Mouse (Mus musculus): ENCODE measurements around the gene Eif3i. TPM values are rescaled to one million over a fixed set of nuclear protein-coding genes. Genes with fewer than 3 reads are reported as not detected.

Gene Eif3i
- total and polyA plus RNA-seq, 3 experiments, result 446 to 753 (median 667) TPM

- TF ChIP-seq IRF4 (IDR thresholded peaks at IDR 0.05; ENCODE audit: low read depth, low read length), result peak; percentile 83
- TF ChIP-seq MEF2A (IDR thresholded peaks at IDR 0.05; ENCODE audit: borderline replicate concordance, low read depth, low read length), result peak; percentile 99
- peak; percentile 51; the same call in 1 of the 2 replicates for TF ChIP-seq HCFC1 (IDR thresholded peaks at IDR 0.05; ENCODE audit: low read depth, low read length)
- peak; percentile 94 for TF ChIP-seq ETS1 (conservative IDR thresholded peaks at IDR 0.05; ENCODE audit: low read depth, low read length)
- TF ChIP-seq PAX5 (IDR thresholded peaks at IDR 0.05; ENCODE audit: low read length), result no peak
- no peak for TF ChIP-seq MAFK (IDR thresholded peaks at IDR 0.05; ENCODE audit: insufficient replicate concordance, low read length)
- 0 out of 2 replicates have a peak, but pooled peaks have one; percentile 70 for TF ChIP-seq MYC (IDR thresholded peaks at IDR 0.05; ENCODE audit: low read depth, low read length)
- TF ChIP-seq BHLHE40 (IDR thresholded peaks at IDR 0.05; ENCODE audit: low read depth, low read length), result peak; percentile 79
- no peak for TF ChIP-seq NELFE (IDR thresholded peaks at IDR 0.05; ENCODE audit: low read depth, low read length)
- TF ChIP-seq ZNF384 (IDR thresholded peaks at IDR 0.05; ENCODE audit: low read depth, low read length), result peak; percentile 94
- peak; percentile 38; the same call in 1 of the 2 replicates for TF ChIP-seq POLR2A (IDR thresholded peaks at IDR 0.05; ENCODE audit: low read depth, low read length)
Measured at GRCm38 (mm10) chr4:129575171-129575844, 25.1 kb downstream of the Eif3i start (continued).

GRCm38 (mm10) chr4:129573430-129573829 lies 27.0 kb downstream of the Eif3i start, which contains the start of gene Lck:
Gene Lck (minus strand): TSS chr4:129573641.
- peak within 1 kb of the TSS; percentile 9 for H3K27ac ChIP-seq (ENCODE audit: insufficient read depth, low read depth)
- no peaks in the 10 kb centered on the region for H3K27me3 ChIP-seq (replicated peaks)
- H3K79me2 ChIP-seq (replicated peaks; ENCODE audit: control insufficient read depth, extremely low read depth, insufficient read depth, poor library complexity, severe bottlenecking), result no peaks in the 10 kb centered on the region
- 0 out of 2 replicates have a peak, but pooled peaks have one; percentile 25 for TF ChIP-seq POLR2A (IDR thresholded peaks at IDR 0.05; ENCODE audit: low read depth, low read length)
- TF ChIP-seq TCF12 (IDR thresholded peaks at IDR 0.05; ENCODE audit: low read depth, low read length), result 0 out of 2 replicates have a peak, but pooled peaks have one; percentile 6
- TF ChIP-seq CHD2 (IDR thresholded peaks at IDR 0.05; ENCODE audit: low read length), result no peak
- peak; percentile 44 for TF ChIP-seq MAX (IDR thresholded peaks at IDR 0.05; ENCODE audit: low read length)
- TF ChIP-seq UBTF (IDR thresholded peaks at IDR 0.05; ENCODE audit: low read depth, low read length), result no peak
- H3K4me2 ChIP-seq (ENCODE audit: insufficient read depth, low read depth, poor library complexity, severe bottlenecking), result no peak within 1 kb of the TSS
- H3K4me3 ChIP-seq (replicated peaks in 1 of 3; ENCODE audit: low read depth in 2 of 3, low read length in 2 of 3, poor library complexity in 1 of 3), result peak within 1 kb of the TSS in 1 of 3 experiments; percentile 13
- H3K9me3 ChIP-seq (replicated peaks; ENCODE audit: low read length), result no peaks in the 10 kb centered on the region
- in situ Hi-C loops (cut with MboI; ENCODE audit: low pct_ligation_motif_present, low pct_unique_long_range_greater_than_20kb, low sequenced_read_pairs), result no loop called here
- DNase-seq (ENCODE audit: extremely low read depth), result no peak
- H3K9ac ChIP-seq (ENCODE audit: insufficient read depth, low read depth), result no peak within 1 kb of the TSS
- dilution Hi-C loops (cut with MboI; ENCODE audit: extremely low pct_ligation_motif_present, extremely low pct_unique_long_range_greater_than_20kb, low sequenced_read_pairs), result no loop called here
- H3K4me1 ChIP-seq (ENCODE audit: control insufficient read depth in 1 of 2, insufficient read depth in 2 of 2), result peaks cover 28 to 92% of the 10 kb centered on the region in 2 experiments
- no peaks in the 10 kb centered on the region for H3K36me3 ChIP-seq (replicated peaks in 1 of 2; ENCODE audit: control insufficient read depth in 1 of 2, insufficient read depth in 1 of 2, low read length in 1 of 2)

GRCm38 (mm10) chr4:129573093-129573370 lies 27.4 kb downstream of the Eif3i start:
- H3K4me2 ChIP-seq (ENCODE audit: insufficient read depth, low read depth, poor library complexity, severe bottlenecking), result no peak overlapping the region
- dilution Hi-C loops (cut with MboI; ENCODE audit: extremely low pct_ligation_motif_present, extremely low pct_unique_long_range_greater_than_20kb, low sequenced_read_pairs) (no loop called here), in situ Hi-C loops (cut with MboI; ENCODE audit: low pct_ligation_motif_present, low pct_unique_long_range_greater_than_20kb, low sequenced_read_pairs) (no loop called here)
- DNase-seq (ENCODE audit: extremely low read depth), result no peak
- no peaks in the 10 kb centered on the region for H3K27me3 ChIP-seq (replicated peaks)
- H3K9ac ChIP-seq (ENCODE audit: insufficient read depth, low read depth), result no peak overlapping the region
- TF ChIP-seq CTCF (conservative IDR thresholded peaks at IDR 0.05 in 1 of 2, IDR thresholded peaks at IDR 0.05 in 1 of 2; ENCODE audit: low read depth in 2 of 2, low read length in 2 of 2) (no peak), NRF1 (IDR thresholded peaks at IDR 0.05; ENCODE audit: low read depth, low read length) (no peak), JUND (conservative IDR thresholded peaks at IDR 0.05; ENCODE audit: low read depth, low read length) (no peak), UBTF (IDR thresholded peaks at IDR 0.05; ENCODE audit: low read depth, low read length) (no peak), E2F4 (IDR thresholded peaks at IDR 0.05; ENCODE audit: insufficient replicate concordance, low read depth, low read length) (no peak), MYC (IDR thresholded peaks at IDR 0.05; ENCODE audit: low read depth, low read length) (no peak), RCOR1 (conservative IDR thresholded peaks at IDR 0.05; ENCODE audit: low read depth, low read length) (no peak), CHD1 (IDR thresholded peaks at IDR 0.05; ENCODE audit: low read depth, low read length) (no peak), HCFC1 (IDR thresholded peaks at IDR 0.05; ENCODE audit: low read depth, low read length) (no peak), EP300 (IDR thresholded peaks at IDR 0.05; ENCODE audit: low read length) (no peak)
- H3K4me3 ChIP-seq (replicated peaks in 1 of 3; ENCODE audit: low read depth in 2 of 3, low read length in 2 of 3, poor library complexity in 1 of 3), result peak overlapping the region in 1 of 3 experiments; percentile 13
- H3K36me3 ChIP-seq (replicated peaks in 1 of 2; ENCODE audit: control insufficient read depth in 1 of 2, insufficient read depth in 1 of 2, low read length in 1 of 2), result no peaks in the 10 kb centered on the region
- no peak overlapping the region for H3K27ac ChIP-seq (ENCODE audit: insufficient read depth, low read depth)
- no peaks in the 10 kb centered on the region for H3K9me3 ChIP-seq (replicated peaks; ENCODE audit: low read length)
- H3K79me2 ChIP-seq (replicated peaks; ENCODE audit: control insufficient read depth, extremely low read depth, insufficient read depth, poor library complexity, severe bottlenecking), result no peaks in the 10 kb centered on the region
- peaks cover 24 to 90% of the 10 kb centered on the region in 2 experiments for H3K4me1 ChIP-seq (ENCODE audit: control insufficient read depth in 1 of 2, insufficient read depth in 2 of 2)

Measured in CH12.LX (cell line).